Mouse (Mus musculus): ENCODE data around the gene Ccnd2. TPM values are rescaled to one million over a fixed set of nuclear protein-coding genes. Genes with fewer than 3 reads are reported as not detected.

The Ccnd2 gene
- total RNA-seq (2021): 100 to 1,000 TPM; 174 to 210 TPM
- long read RNA-seq, experiment 1, full-length matches to known transcripts: 63 of 73 reads
- long read RNA-seq, experiment 1, partial matches to known transcripts: 2 of 73 reads
- long read RNA-seq, experiment 1, other reads (novel, unspliced or antisense): 8 of 73 reads
- long read RNA-seq, experiment 2, full-length matches to known transcripts: 107 of 128 reads
- long read RNA-seq, experiment 2, partial matches to known transcripts: 1 of 128 reads
- long read RNA-seq, experiment 2, other reads (novel, unspliced or antisense): 20 of 128 reads

GRCm38 (mm10) chr6:127152106-127152951 lies at the start of gene Ccnd2:
Gene Ccnd2 (minus strand): TSS chr6:127152193.
- peak in 1 of 2 experiments; percentile 86 for DNase-seq (ENCODE audit: low spot score in 2 of 2)

GRCm38 (mm10) chr6:127196985-127197384 lies 45.0 kb upstream of the Ccnd2 start:
- no peak for DNase-seq (ENCODE audit: low spot score in 2 of 2)

DNA sequence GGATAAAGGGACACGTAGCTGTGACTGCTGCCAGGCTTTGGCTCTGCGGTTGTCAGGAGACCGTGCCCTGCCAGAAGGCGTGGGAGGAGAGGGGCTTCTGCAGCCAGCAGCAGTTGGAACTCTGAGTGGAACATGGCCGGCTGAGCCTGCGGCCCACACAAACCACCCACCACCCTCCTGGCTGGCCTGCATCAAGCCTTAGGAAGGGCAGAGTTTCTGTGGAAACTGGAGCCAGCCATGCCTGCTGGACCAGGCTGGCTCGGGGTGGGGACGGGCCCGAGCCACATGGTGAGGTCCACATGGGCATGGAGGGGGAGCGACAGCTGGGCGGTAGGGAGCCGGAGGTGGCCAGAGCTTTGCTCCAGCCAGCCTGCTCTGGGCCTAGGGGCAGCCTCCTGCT lies 29.3 kb upstream of the Ccnd2 start:
- peak; percentile 55 to 73 for DNase-seq (ENCODE audit: low spot score in 2 of 2)

- DNase-seq (ENCODE audit: low spot score in 2 of 2): no peak
Observed at GRCm38 (mm10) chr6:127179056-127179759, 27.2 kb upstream of the Ccnd2 start.

GRCm38 (mm10) chr6:127177962-127178361 lies 26.0 kb upstream of the Ccnd2 start:
- no peak for DNase-seq (ENCODE audit: low spot score in 2 of 2)

- DNase-seq (ENCODE audit: low spot score in 2 of 2): no peak
Observed at GRCm38 (mm10) chr6:127177441-127177840, 25.4 kb upstream of the Ccnd2 start.

GRCm38 (mm10) chr6:127172461-127172860 lies 20.5 kb upstream of the Ccnd2 start:
- no peak for DNase-seq (ENCODE audit: low spot score in 2 of 2)

GRCm38 (mm10) chr6:127170734-127171133 lies 18.7 kb upstream of the Ccnd2 start:
- no peak for DNase-seq (ENCODE audit: low spot score in 2 of 2)

- no peak for DNase-seq (ENCODE audit: low spot score in 2 of 2)
Observed at GRCm38 (mm10) chr6:127165663-127166062, 13.7 kb upstream of the Ccnd2 start.

DNA sequence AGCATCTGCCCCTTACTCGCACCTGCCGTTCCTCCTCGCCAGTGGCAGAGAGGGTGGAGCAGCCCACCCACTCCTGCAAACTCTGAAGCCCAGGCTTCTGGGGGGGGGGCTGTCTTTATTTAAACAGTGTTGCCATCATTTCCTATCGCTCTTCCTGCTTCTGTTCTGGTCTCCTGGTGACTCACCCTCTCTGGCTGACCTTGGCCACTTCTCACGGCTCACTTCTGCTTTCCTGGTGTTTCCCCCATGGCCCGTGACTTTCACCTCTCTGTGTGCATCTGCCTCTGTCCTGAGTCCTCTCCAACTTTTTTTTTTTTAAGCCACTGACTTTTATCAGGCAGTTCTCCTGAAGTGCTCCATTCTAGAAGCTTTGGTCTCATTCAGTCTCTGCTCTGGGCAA lies 10.8 kb upstream of the Ccnd2 start:
- DNase-seq (ENCODE audit: low spot score in 2 of 2): no peak

DNA sequence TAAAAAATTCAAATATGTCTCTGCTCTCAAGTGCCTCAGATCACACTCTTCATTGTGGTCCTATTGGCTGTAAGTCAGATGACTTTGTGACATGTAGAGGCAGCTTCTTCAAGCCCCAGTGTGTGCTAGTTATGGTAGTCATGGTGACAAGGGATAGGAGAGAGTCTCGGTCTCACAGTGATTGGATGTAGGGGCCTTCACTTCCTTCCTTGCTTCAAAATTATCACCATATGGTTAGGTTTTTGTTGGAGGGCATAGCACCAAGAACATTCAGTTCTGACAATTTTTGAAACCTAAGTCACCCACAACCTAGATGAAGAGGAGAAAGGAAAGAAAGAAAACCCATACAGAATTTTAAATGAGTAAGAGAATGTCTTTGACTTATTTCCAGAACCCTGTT lies 5.3 kb upstream of the Ccnd2 start:
- no peak for DNase-seq (ENCODE audit: low spot score in 2 of 2)

GRCm38 (mm10) chr6:127155468-127155867 lies 3.5 kb upstream of the Ccnd2 start:
- no peak for DNase-seq (ENCODE audit: low spot score in 2 of 2)

DNA sequence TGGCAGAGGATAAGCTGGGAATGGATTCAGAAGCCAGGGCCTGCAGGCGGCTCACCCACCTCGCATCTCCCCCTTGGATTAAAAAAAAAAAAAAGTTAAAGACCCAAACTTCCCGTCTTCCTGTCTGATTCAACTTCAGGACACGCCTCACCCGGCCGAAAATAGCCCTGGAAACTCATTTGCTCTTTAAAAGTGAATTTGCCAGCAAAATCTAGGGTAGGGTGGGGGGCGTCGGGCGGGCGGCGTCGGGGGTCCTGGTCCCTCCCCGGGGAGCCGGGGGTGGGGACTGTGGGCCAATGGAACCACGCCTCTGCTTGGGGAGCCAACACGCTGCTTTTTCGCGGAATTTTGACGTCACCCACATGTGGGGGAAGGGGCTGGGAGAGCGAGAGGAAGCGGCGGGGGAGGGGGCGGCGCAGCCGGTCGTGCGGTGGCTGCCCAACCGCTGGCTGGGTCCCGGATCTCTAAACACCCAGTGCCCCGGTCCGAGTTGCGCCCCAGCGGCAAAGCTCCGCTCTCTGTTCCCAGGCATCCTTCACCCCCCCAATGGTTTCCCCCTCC lies 2.8 kb upstream of the Ccnd2 start:
- DNase-seq (ENCODE audit: low spot score in 2 of 2): no peak

- no peak for DNase-seq (ENCODE audit: low spot score in 2 of 2)
Observed at GRCm38 (mm10) chr6:127153972-127154707, 2.1 kb upstream of the Ccnd2 start.

DNA sequence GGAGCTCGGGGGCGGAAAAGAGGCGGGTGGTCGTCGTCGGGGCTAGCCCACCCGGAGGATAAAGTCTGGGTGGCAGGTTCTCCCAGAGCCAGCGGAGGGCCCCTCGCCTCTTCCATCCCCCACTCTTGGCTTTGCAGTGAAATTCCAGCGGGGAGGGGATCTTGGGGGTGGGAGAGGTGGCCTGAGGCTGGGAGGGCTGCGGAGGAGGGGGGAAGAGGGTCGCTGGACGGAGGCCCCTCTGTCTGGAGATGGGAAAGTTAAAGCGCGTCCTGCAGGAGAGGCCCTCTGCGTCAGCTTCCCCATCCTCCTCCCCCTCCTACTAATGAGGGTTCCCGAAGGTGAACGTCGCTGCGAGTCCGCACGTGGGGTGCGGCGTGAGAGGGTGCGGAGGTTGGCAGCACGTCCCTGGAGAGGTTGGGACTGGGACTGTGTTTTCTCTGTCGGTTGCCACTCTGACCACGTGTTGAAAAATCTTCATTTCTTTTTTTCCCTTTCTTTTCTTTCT lies 1.4 kb upstream of the Ccnd2 start:
- DNase-seq (ENCODE audit: low spot score in 2 of 2): no peak

DNA sequence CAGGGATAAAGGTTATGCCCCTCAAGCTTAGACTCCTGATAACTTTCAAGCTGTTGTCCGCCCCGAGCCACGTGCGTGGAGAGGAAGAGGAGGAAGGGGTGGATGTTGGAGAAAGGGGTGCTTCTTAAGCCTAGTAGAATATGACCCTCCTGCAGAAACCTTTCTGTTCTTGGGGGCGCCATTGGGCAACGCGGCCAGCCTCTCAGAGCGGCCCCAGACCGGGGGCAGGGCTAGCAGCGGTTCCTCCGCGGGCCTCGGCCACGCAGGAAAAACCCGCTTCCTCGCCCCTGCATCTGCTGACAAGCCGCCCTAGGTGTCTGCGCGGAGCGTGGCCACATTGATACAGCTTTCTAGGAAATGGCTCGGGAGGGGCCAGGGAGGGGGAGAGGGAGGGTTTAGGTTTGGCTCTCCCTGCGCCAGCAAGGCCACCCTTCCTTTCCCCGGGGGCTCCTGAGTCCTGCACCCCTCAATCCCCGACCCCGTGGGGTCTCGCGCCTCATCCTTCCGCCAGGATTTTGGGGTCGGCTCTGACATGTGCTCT lies 358 bp downstream of the Ccnd2 start:
- no peak for DNase-seq (ENCODE audit: low spot score in 2 of 2)

- peak in 1 of 2 experiments; percentile 81 for DNase-seq (ENCODE audit: low spot score in 2 of 2)
Observed at GRCm38 (mm10) chr6:127150663-127151564, 1.1 kb downstream of the Ccnd2 start.

DNA sequence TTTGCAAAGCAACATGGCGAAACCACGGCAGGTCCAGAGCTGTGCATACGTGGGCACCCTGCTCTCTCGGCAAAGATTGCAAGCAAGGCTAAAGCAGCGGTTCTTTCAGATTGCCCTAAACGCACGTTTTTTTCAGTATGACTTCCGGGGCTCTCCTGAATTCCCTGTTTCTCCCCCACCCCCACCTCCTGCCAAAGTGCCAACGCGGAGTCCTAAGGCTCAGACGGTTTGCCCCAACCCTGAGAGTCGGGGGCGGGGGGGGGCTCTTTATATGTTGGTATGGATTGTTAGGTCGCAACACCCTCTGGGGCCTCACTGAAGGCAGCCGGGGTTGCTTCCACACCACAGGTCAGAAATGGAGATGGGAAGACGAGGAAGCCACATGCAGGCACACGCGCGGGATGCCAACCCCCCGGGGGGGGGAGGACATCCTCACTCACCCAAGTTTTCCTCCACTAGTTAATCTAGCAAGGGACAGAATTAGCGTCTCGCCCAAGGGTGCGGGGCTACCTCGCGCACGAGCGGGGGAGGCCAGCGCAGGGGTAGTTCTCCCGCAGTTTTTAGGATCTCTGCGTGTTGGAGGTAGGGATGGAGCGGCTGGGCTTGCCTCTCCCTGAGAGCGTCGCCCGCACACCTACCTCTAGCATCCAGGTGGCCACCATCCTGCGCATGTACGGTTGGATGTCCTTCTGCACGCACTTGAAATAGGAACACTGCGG lies 1.9 kb downstream of the Ccnd2 start:
- DNase-seq (ENCODE audit: low spot score in 2 of 2): no peak

Measured in layer of hippocampus, postnatal 14 days (tissue).